Mouse (Mus musculus): Measurements from ENCODE around the gene F3.

GRCm38 (mm10) chr3:121689029-121689428, 34.3 kb upstream of the F3 start:
- TF ChIP-seq CTCF (conservative IDR thresholded peaks at IDR 0.05; ENCODE audit: insufficient read depth, insufficient read length, low read depth, low read length) (no peak), POLR2A (IDR thresholded peaks at IDR 0.05; ENCODE audit: low read depth, low read length) (no peak)

Data from kidney, adult 2 months (tissue).